Mouse (Mus musculus) cerebellum, adult 9-11 months (tissue): ENCODE measurements around the gene Slco2a1.

ENCODE experiments used
- DNase-seq: peaks from one replicate; pipeline ENCODE4 v3.0.0; 2022

Slco2a1 gene

GRCm38 (mm10) chr9:102985111-102985510, 3.4 kb upstream of the Slco2a1 start:
- no peak for DNase-seq

- no peak for DNase-seq
Measured at GRCm38 (mm10) chr9:102985939-102986338, 2.6 kb upstream of the Slco2a1 start.

GRCm38 (mm10) chr9:102990306-102991133, 2.0 kb downstream of the Slco2a1 start:
- no peak for DNase-seq

- no peak for DNase-seq
Measured at GRCm38 (mm10) chr9:102991134-102991406, 2.6 kb downstream of the Slco2a1 start.

GRCm38 (mm10) chr9:102992877-102993276, 4.4 kb downstream of the Slco2a1 start:
- no peak for DNase-seq

GRCm38 (mm10) chr9:102993764-102994163, 5.3 kb downstream of the Slco2a1 start:
- no peak for DNase-seq

GRCm38 (mm10) chr9:102995800-102996635, 7.5 kb downstream of the Slco2a1 start:
- DNase-seq, result no peak

GRCm38 (mm10) chr9:103000384-103000783, 11.9 kb downstream of the Slco2a1 start:
- DNase-seq, result no peak

- DNase-seq, result no peak
Measured at GRCm38 (mm10) chr9:103004343-103004742, 15.8 kb downstream of the Slco2a1 start.

- DNase-seq, result peak; percentile 12
Measured at GRCm38 (mm10) chr9:103007699-103008078, 19.2 kb downstream of the Slco2a1 start.

- no peak for DNase-seq
Measured at GRCm38 (mm10) chr9:103008079-103008855, 19.8 kb downstream of the Slco2a1 start.

GRCm38 (mm10) chr9:103010161-103010560, 21.6 kb downstream of the Slco2a1 start:
- DNase-seq, result no peak

GRCm38 (mm10) chr9:103013366-103013765, 24.9 kb downstream of the Slco2a1 start:
- DNase-seq, result peak; percentile 13

- DNase-seq, result no peak
Measured at GRCm38 (mm10) chr9:103014686-103015085, 26.2 kb downstream of the Slco2a1 start.

GRCm38 (mm10) chr9:103024116-103024515, 35.6 kb downstream of the Slco2a1 start:
- no peak for DNase-seq

GRCm38 (mm10) chr9:103027150-103027889, 38.8 kb downstream of the Slco2a1 start:
- no peak for DNase-seq

- DNase-seq, result no peak
Measured at GRCm38 (mm10) chr9:103029012-103029411, 40.5 kb downstream of the Slco2a1 start.

- no peak for DNase-seq
Measured at GRCm38 (mm10) chr9:103030041-103030440, 41.5 kb downstream of the Slco2a1 start.

GRCm38 (mm10) chr9:103031211-103031610, 42.7 kb downstream of the Slco2a1 start:
- DNase-seq, result no peak

GRCm38 (mm10) chr9:103032193-103032592, 43.7 kb downstream of the Slco2a1 start:
- no peak for DNase-seq

- DNase-seq, result no peak
Measured at GRCm38 (mm10) chr9:103033381-103033780, 44.9 kb downstream of the Slco2a1 start.

GRCm38 (mm10) chr9:103036971-103037391, 48.5 kb downstream of the Slco2a1 start:
- DNase-seq, result no peak

GRCm38 (mm10) chr9:103038266-103038665, 49.8 kb downstream of the Slco2a1 start:
- DNase-seq, result no peak
